Mouse (Mus musculus): Measurements from ENCODE around the gene Ces5a. TPM values are rescaled to one million over a fixed set of nuclear protein-coding genes. Genes with fewer than 3 reads are reported as not detected.
A peak's percentile ranks its signal among the peaks of the same experiment; 100 is the strongest.
"Not testable (repeated sequence)": the region's sequence is repeated elsewhere in the genome, so short reads cannot be mapped to it uniquely, and the experiment has no call there.

Gene Ces5a
- polyA plus RNA-seq, 1 experiment: not detected

- Histone ChIP-seq H3K4me3 (ENCODE audit: insufficient read depth, low read length) (no peak overlapping the region), H3K27ac (ENCODE audit: insufficient read depth, low read length) (no peak overlapping the region), H3K4me1 (ENCODE audit: control insufficient read depth, insufficient read depth, low read length) (no peaks in the 10 kb centered on the region)
- TF ChIP-seq POLR2A (IDR thresholded peaks at IDR 0.05; ENCODE audit: low read depth, low read length) (no peak), CTCF (IDR thresholded peaks at IDR 0.05; ENCODE audit: borderline replicate concordance, insufficient read depth, low read length) (no peak)
Measured at GRCm38 (mm10) chr8:93562557-93563210, 27.1 kb upstream of the Ces5a start.

- H3K4me3 ChIP-seq (ENCODE audit: insufficient read depth, low read length): no peak overlapping the region
- H3K4me1 ChIP-seq (ENCODE audit: control insufficient read depth, insufficient read depth, low read length): no peaks in the 10 kb centered on the region
- no peak for TF ChIP-seq POLR2A (IDR thresholded peaks at IDR 0.05; ENCODE audit: low read depth, low read length)
- TF ChIP-seq CTCF (IDR thresholded peaks at IDR 0.05; ENCODE audit: borderline replicate concordance, insufficient read depth, low read length): no peak
- H3K27ac ChIP-seq (ENCODE audit: insufficient read depth, low read length): no peak overlapping the region
Measured at GRCm38 (mm10) chr8:93561271-93561670, 25.6 kb upstream of the Ces5a start.

GRCm38 (mm10) chr8:93559696-93560095 is 24.1 kb upstream of the Ces5a start:
- Histone ChIP-seq H3K4me3 (ENCODE audit: insufficient read depth, low read length) (no peak overlapping the region), H3K27ac (ENCODE audit: insufficient read depth, low read length) (no peak overlapping the region), H3K4me1 (ENCODE audit: control insufficient read depth, insufficient read depth, low read length) (no peaks in the 10 kb centered on the region)
- no peak for TF ChIP-seq POLR2A (IDR thresholded peaks at IDR 0.05; ENCODE audit: low read depth, low read length)
- TF ChIP-seq CTCF (IDR thresholded peaks at IDR 0.05; ENCODE audit: borderline replicate concordance, insufficient read depth, low read length): no peak

GRCm38 (mm10) chr8:93502634-93503033 is 33.0 kb downstream of the Ces5a start:
- Histone ChIP-seq H3K27ac (ENCODE audit: insufficient read depth, low read length) (no peak overlapping the region), H3K4me1 (ENCODE audit: control insufficient read depth, insufficient read depth, low read length) (no peaks in the 10 kb centered on the region), H3K4me3 (ENCODE audit: insufficient read depth, low read length) (no peak overlapping the region)
- TF ChIP-seq POLR2A (IDR thresholded peaks at IDR 0.05; ENCODE audit: low read depth, low read length): no peak
- TF ChIP-seq CTCF (IDR thresholded peaks at IDR 0.05; ENCODE audit: borderline replicate concordance, insufficient read depth, low read length): no peak

- Histone ChIP-seq H3K27ac (ENCODE audit: insufficient read depth, low read length) (no peak overlapping the region), H3K4me3 (ENCODE audit: insufficient read depth, low read length) (no peak overlapping the region), H3K4me1 (ENCODE audit: control insufficient read depth, insufficient read depth, low read length) (no peaks in the 10 kb centered on the region)
- TF ChIP-seq POLR2A (IDR thresholded peaks at IDR 0.05; ENCODE audit: low read depth, low read length) (no peak), CTCF (IDR thresholded peaks at IDR 0.05; ENCODE audit: borderline replicate concordance, insufficient read depth, low read length) (no peak)
Measured at GRCm38 (mm10) chr8:93499437-93499836, 36.2 kb downstream of the Ces5a start.

- H3K4me3 ChIP-seq (ENCODE audit: insufficient read depth, low read length): no peak overlapping the region
- H3K27ac ChIP-seq (ENCODE audit: insufficient read depth, low read length): no peak overlapping the region
- TF ChIP-seq CTCF (IDR thresholded peaks at IDR 0.05; ENCODE audit: borderline replicate concordance, insufficient read depth, low read length) (peak; percentile 77; the same call in 1 of the 2 replicates), POLR2A (IDR thresholded peaks at IDR 0.05; ENCODE audit: low read depth, low read length) (no peak)
- H3K4me1 ChIP-seq (ENCODE audit: control insufficient read depth, insufficient read depth, low read length): no peaks in the 10 kb centered on the region
Measured at GRCm38 (mm10) chr8:93495330-93495729, 40.3 kb downstream of the Ces5a start.

GRCm38 (mm10) chr8:93488743-93489142 is 46.9 kb downstream of the Ces5a start:
- H3K4me3 ChIP-seq (ENCODE audit: insufficient read depth, low read length): no peak overlapping the region
- no peak overlapping the region for H3K27ac ChIP-seq (ENCODE audit: insufficient read depth, low read length)
- no peaks in the 10 kb centered on the region for H3K4me1 ChIP-seq (ENCODE audit: control insufficient read depth, insufficient read depth, low read length)
- TF ChIP-seq POLR2A (IDR thresholded peaks at IDR 0.05; ENCODE audit: low read depth, low read length) (no peak), CTCF (IDR thresholded peaks at IDR 0.05; ENCODE audit: borderline replicate concordance, insufficient read depth, low read length) (no peak)

- Histone ChIP-seq H3K27ac (ENCODE audit: insufficient read depth, low read length) (no peak overlapping the region), H3K4me3 (ENCODE audit: insufficient read depth, low read length) (no peak overlapping the region), H3K4me1 (ENCODE audit: control insufficient read depth, insufficient read depth, low read length) (no peaks in the 10 kb centered on the region)
- TF ChIP-seq CTCF (IDR thresholded peaks at IDR 0.05; ENCODE audit: borderline replicate concordance, insufficient read depth, low read length): no peak
- no peak for TF ChIP-seq POLR2A (IDR thresholded peaks at IDR 0.05; ENCODE audit: low read depth, low read length)
Measured at GRCm38 (mm10) chr8:93478211-93478610, 57.4 kb downstream of the Ces5a start.

GRCm38 (mm10) chr8:93469733-93470132 is 65.9 kb downstream of the Ces5a start:
- H3K4me3 ChIP-seq (ENCODE audit: insufficient read depth, low read length); H3K4me1 ChIP-seq (ENCODE audit: control insufficient read depth, insufficient read depth, low read length); H3K27ac ChIP-seq (ENCODE audit: insufficient read depth, low read length): not testable (repeated sequence)

GRCm38 (mm10) chr8:93454258-93454877 is 81.3 kb downstream of the Ces5a start:
- Histone ChIP-seq H3K27ac (ENCODE audit: insufficient read depth, low read length) (no peak overlapping the region), H3K4me3 (ENCODE audit: insufficient read depth, low read length) (no peak overlapping the region), H3K4me1 (ENCODE audit: control insufficient read depth, insufficient read depth, low read length) (no peaks in the 10 kb centered on the region)
- no peak for TF ChIP-seq POLR2A (IDR thresholded peaks at IDR 0.05; ENCODE audit: low read depth, low read length)
- no peak for TF ChIP-seq CTCF (IDR thresholded peaks at IDR 0.05; ENCODE audit: borderline replicate concordance, insufficient read depth, low read length)

Other genes starting within 250 kb of the Ces5a start
- gene Ces1g, start 198.5 kb downstream of the Ces5a start, polyA plus RNA-seq (2011; ENCODE audit: insufficient read length, low read depth, missing spikeins): not detected in 2 replicates
- not detected in 2 replicates for gene Ces1h, start 156.1 kb downstream of the Ces5a start, polyA plus RNA-seq (2011; ENCODE audit: insufficient read length, low read depth, missing spikeins)

All from embryonic fibroblast, embryonic 13.5 days (primary cell).